Mouse (Mus musculus) central nervous system, embryonic 18 days (tissue): ENCODE data around the gene Il1f9. TPM values are rescaled to one million over a fixed set of nuclear protein-coding genes. Genes with fewer than 3 reads are reported as not detected.

ENCODE experiments used
- polyA plus RNA-seq: library from polyadenylated mRNA; depleted of rRNA; stranded (reverse); fragments of >200 nt; gene quantifications from 2 replicates; pipeline ENCODE4 v1.2.3, GENCODE M21; 2012; rRNA removed

Gene Il1f9
- 0.03 TPM in 1 of 2 replicates, not detected in the other for polyA plus RNA-seq

GRCm38 (mm10) chr2:24186176-24186575 is at the start of gene Il1f9:
Il1f9 (plus strand) TSS chr2:24186476.

GRCm38 (mm10) chr2:24152861-24153260 is 33.4 kb upstream of the Il1f9 start, which contains the start of gene Il1f8:
Il1f8 (plus strand) TSS chr2:24153161.

DNA sequence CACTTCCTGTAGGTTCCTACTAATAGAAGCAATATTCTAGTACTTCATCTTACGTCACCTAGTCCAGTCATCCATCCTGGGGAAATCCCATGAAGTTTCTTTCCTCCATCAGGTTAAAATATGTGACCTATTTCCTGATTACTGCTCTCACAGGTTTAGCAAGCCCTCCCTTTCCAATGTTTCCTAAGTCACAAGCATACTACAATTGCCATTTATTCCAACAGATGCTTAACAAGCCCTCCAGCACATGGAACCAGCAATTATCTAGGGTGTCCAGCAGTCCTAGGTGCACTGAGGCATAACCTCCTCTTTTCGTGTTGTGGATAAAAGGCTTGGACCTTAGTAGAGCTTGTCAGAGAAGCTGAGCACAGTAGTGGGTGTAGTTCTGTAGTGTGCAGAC is 28.8 kb downstream of the Il1f9 start, which contains the start of gene Il1f6:
Il1f6 (plus strand) TSS at position 301 of the 400 bp plus-strand sequence.

Other genes with a start within 250 kb of the Il1f9 start
- 8.6 and 9.3 TPM in 2 replicates for gene Hnmt, start 137.1 kb upstream of the Il1f9 start, polyA plus RNA-seq
- not detected in 2 replicates for gene Tbpl2, start 89.9 kb upstream of the Il1f9 start, polyA plus RNA-seq
- not detected in 2 replicates for gene Il1f8, start 33.3 kb upstream of the Il1f9 start, polyA plus RNA-seq
- gene Il1f6, start 28.9 kb downstream of the Il1f9 start, polyA plus RNA-seq: not detected in 2 replicates
- gene Il1f5, start 90.5 kb downstream of the Il1f9 start, polyA plus RNA-seq: 0.09 TPM in 1 of 2 replicates, not detected in the other
- gene Il1f10, start 104.7 kb downstream of the Il1f9 start, polyA plus RNA-seq: not detected in 2 replicates
- gene Il1rn, start 150.4 kb downstream of the Il1f9 start, polyA plus RNA-seq: 0.06 and 0.07 TPM in 2 replicates
- 0.48 and 1.4 TPM in 2 replicates for gene Psd4, start 181.1 kb downstream of the Il1f9 start, polyA plus RNA-seq